Mouse (Mus musculus) adrenal gland, postnatal 4 days (tissue): ENCODE data around the gene Gucy2c. TPM values are rescaled to one million over a fixed set of nuclear protein-coding genes. Genes with fewer than 3 reads are reported as not detected.
"Not testable (repeated sequence)": the region's sequence is repeated elsewhere in the genome, so short reads cannot be mapped to it uniquely, and the experiment has no call there.

Source experiments
- DNase-seq, 2 experiments: peaks; one replicate each; pipeline ENCODE4 v3.0.0; 2021 to 2022; ENCODE audit warnings: low spot score in 2 of 2, mixed read lengths in 2 of 2
- total RNA-seq, 2 experiments: library from RNA; stranded (reverse); gene quantifications; 2 replicates each; pipeline ENCODE4 v1.2.3; 2021

Gene Gucy2c
- total RNA-seq, 2 experiments from 2014 or later, result 0.11 to 0.17 TPM

- DNase-seq, result peak; percentile 92 to 96
Observed at GRCm38 (mm10) chr6:136803739-136804633, 22.4 kb upstream of the Gucy2c start, which contains the start of gene Hist4h4. Hist4h4 (minus strand) TSS chr6:136804415.

GRCm38 (mm10) chr6:136803093-136803738, 21.7 kb upstream of the Gucy2c start:
- no peak for DNase-seq

- no peak for DNase-seq
Observed at GRCm38 (mm10) chr6:136801274-136801673, 19.7 kb upstream of the Gucy2c start.

GRCm38 (mm10) chr6:136800710-136801109, 19.1 kb upstream of the Gucy2c start:
- DNase-seq, result no peak

- DNase-seq, result not testable (repeated sequence)
Observed at GRCm38 (mm10) chr6:136797874-136798693, 16.5 kb upstream of the Gucy2c start.

GRCm38 (mm10) chr6:136795850-136796249, 14.3 kb upstream of the Gucy2c start:
- DNase-seq, result no peak

GRCm38 (mm10) chr6:136795110-136795509, 13.5 kb upstream of the Gucy2c start:
- DNase-seq, result no peak

- no peak for DNase-seq
Observed at GRCm38 (mm10) chr6:136793831-136794525, 12.4 kb upstream of the Gucy2c start.

GRCm38 (mm10) chr6:136792884-136793758, 11.6 kb upstream of the Gucy2c start:
- DNase-seq, result no peak

GRCm38 (mm10) chr6:136789391-136789971, 7.9 kb upstream of the Gucy2c start:
- DNase-seq, result no peak

- no peak for DNase-seq
Observed at GRCm38 (mm10) chr6:136782761-136783160, 1.2 kb upstream of the Gucy2c start.

GRCm38 (mm10) chr6:136782146-136782545, 581 bp upstream of the Gucy2c start:
- DNase-seq, result no peak

- DNase-seq, result no peak
Observed at GRCm38 (mm10) chr6:136776392-136776791, 5.2 kb downstream of the Gucy2c start.

- no peak for DNase-seq
Observed at GRCm38 (mm10) chr6:136769859-136770258, 11.7 kb downstream of the Gucy2c start.

- no peak for DNase-seq
Observed at GRCm38 (mm10) chr6:136769143-136769542, 12.4 kb downstream of the Gucy2c start.

GRCm38 (mm10) chr6:136763912-136764311, 17.7 kb downstream of the Gucy2c start:
- no peak for DNase-seq

- no peak for DNase-seq
Observed at GRCm38 (mm10) chr6:136750567-136750966, 31.0 kb downstream of the Gucy2c start.

GRCm38 (mm10) chr6:136745586-136745985, 36.0 kb downstream of the Gucy2c start:
- no peak for DNase-seq

- no peak for DNase-seq
Observed at GRCm38 (mm10) chr6:136743729-136744128, 37.8 kb downstream of the Gucy2c start.
